Mouse (Mus musculus) adrenal gland, postnatal 10 days (tissue): ENCODE data around the gene Khdc3. TPM values are rescaled to one million over a fixed set of nuclear protein-coding genes. Genes with fewer than 3 reads are reported as not detected.
"Not testable (repeated sequence)": the region's sequence is repeated elsewhere in the genome, so short reads cannot be mapped to it uniquely, and the experiment has no call there.

Experiments used
- DNase-seq: peaks from one replicate; pipeline ENCODE4 v3.0.0; 2021; ENCODE audit warnings: mixed read lengths
- total RNA-seq, 2 experiments: library from RNA; stranded (reverse); gene quantifications; 2 replicates each; pipeline ENCODE4 v1.2.3; 2021

The Khdc3 gene
- total RNA-seq, 2 experiments from 2014 or later, result 0.72 to 0.94 TPM

DNA sequence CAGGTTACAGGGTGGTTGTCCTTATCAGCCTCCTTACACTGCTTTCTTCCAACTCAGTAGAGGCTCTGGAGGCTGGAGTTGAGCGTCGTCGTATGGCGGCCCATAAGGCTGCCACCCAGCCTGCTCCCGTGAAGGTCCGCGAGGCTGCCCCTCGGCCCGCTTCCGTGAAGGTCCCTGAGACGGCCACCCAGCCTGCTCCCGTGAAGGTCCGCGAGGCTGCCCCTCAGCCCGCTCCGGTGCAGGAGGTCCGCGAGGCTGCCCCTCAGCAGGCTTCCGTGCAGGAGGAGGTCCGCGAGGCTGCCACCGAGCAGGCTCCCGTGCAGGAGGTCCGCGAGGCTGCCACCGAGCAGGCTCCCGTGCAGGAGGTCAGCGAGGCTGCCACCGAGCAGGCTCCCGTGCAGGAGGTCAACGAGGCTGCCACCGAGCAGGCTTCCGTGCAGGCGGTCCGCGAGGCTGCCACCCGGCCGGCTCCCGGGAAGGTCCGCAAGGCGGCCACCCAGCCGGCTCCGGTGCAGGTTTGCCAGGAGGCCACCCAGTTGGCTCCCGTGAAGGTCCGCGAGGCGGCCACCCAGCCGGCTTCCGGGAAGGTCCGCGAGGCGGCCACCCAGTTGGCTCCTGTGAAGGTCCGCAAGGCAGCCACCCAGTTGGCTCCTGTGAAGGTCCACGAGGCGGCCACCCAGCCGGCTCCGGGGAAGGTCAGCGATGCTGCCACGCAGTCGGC is 1.7 kb downstream of the Khdc3 start:
- peak; percentile 74 for DNase-seq

GRCm38 (mm10) chr9:73103880-73104198 is 2.2 kb downstream of the Khdc3 start:
- no peak for DNase-seq

DNA sequence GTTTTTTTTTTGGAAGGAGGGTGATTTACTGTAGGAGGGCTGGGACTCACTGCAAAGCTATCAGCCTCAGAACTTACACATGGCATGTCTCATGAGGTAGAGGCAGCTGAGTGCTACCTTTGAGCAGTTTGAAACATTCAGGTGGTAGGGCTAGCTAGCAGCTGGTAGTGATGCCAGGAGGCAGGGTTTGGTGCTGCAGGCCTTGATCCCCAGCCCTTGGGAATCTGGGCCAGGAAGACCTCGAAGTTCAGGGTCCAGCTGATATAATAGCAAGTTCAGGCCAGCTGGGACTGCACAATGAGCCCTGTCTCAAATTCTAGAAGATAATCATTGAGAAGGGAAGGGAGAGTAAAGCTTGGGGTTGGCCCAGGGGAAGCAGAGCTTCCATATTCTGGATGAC is 3.5 kb downstream of the Khdc3 start:
- no peak for DNase-seq

- no peak for DNase-seq
These were observed 4.1 kb downstream of the Khdc3 start for GRCm38 (mm10) chr9:73105771-73106170.

- peak; percentile 91 for DNase-seq
These were observed 11.6 kb downstream of the Khdc3 start, which contains the start of gene Rsl24d1 for GRCm38 (mm10) chr9:73112919-73113906. TSS of gene Rsl24d1 (plus strand) at chr9:73113426.

DNA sequence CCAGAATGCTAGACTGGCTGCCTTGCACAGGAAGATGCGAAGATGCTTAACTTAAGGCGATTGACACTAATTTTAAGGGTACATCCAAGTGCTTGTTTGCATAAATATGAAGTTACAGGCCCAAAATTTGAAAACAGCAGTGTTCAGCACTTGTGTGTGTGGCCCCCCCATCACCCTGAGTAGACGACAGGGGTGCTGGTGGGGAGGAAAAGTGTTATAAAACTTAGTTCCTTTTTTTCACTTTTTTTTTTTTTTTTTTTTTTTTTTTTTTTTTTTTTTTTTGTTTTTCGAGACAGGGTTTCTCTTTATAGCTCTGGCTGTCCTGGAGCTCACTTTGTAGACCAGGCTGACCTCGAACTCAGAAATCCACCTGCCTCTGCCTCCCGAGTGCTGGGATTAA is 15.1 kb downstream of the Khdc3 start:
- not testable (repeated sequence) for DNase-seq

DNA sequence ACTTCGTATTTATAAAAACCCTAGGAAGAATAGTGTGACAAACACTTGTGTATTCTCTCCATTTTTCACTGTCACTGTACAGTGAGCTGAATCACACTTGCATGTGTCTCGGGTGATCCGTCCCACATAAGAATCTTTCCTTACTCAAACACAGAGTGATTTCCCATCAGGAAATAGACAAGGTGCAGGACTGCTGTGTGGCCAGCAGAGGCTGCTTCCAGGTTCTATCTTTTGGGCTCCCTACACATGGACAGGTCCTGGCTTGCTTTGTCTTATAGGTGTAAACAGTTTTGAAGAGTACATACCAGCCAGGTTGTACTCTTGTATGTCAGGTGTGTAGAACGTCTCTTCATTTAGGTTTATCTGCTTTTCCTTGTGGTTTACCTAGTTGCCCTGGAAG is 16.4 kb downstream of the Khdc3 start:
- DNase-seq, result no peak

GRCm38 (mm10) chr9:73121735-73122134 is 20.1 kb downstream of the Khdc3 start:
- DNase-seq, result peak; percentile 22

GRCm38 (mm10) chr9:73125043-73125570 is 23.5 kb downstream of the Khdc3 start:
- no peak for DNase-seq

DNA sequence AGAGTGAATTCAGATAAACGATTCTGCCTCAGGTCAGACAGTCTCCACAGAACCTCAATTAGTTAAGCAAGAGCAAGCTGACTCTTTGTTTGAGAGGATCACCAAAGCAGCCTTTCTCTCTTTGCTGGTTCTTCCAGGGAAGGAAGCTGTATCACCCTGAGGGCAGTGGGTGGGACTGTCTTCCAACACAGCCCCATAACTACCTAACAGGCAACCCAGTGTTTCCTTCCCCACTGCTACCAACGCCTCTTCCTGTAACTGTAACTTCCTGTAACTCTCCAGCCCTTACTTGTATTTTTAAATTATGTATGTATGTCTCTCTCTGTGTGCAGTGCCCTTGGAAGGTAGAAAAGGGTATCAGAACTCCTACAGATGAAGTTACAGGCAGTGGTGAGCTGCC is 25.8 kb downstream of the Khdc3 start:
- DNase-seq, result no peak

DNA sequence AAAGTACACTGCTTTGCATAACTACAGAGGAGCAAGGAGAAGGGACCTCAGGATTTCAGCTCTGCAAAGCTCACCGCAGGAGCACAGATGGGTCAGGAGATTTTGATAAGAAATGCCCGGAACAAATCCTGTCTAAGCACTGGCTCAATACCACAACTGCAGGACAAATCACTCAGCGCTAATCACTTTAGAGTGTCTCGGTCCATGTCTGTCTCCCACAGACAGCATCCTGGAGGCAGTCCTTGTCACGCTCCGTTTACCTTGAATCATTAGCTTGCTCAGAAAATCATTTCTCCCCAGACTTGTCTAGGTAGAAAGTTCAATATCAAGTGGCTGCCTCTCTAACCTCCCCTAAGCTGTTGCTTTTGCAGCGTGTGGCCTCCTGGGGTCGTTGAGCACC is 28.2 kb downstream of the Khdc3 start:
- no peak for DNase-seq

- no peak for DNase-seq
These were observed 28.9 kb downstream of the Khdc3 start for GRCm38 (mm10) chr9:73130529-73130928.

- no peak for DNase-seq
These were observed 35.8 kb downstream of the Khdc3 start for GRCm38 (mm10) chr9:73137341-73137886.

Other genes with a start within 250 kb of the Khdc3 start
- gene Pygo1, start 176.2 kb upstream of the Khdc3 start, total RNA-seq, result 1 to 10 TPM; 3.5 to 5.0 TPM
- gene Dyx1c1, start 143.1 kb upstream of the Khdc3 start, total RNA-seq, result under 1 TPM; 0.66 to 0.85 TPM
- under 1 TPM in 1 of 2 experiments, not detected in 1; 0.21 TPM for gene Gm44503, start 143.0 kb upstream of the Khdc3 start, total RNA-seq
- gene Ccpg1os, start 116.5 kb upstream of the Khdc3 start, total RNA-seq, result 10 to 100 TPM; 11.3 to 12.4 TPM
- gene Ccpg1, start 116.4 kb upstream of the Khdc3 start, total RNA-seq, result 10 to 100 TPM; 71.0 to 73.8 TPM
- 10 to 100 TPM in 1 of 2 experiments, 1 to 10 TPM in 1; 7.6 to 12.1 TPM for gene Pigb, start 61.5 kb upstream of the Khdc3 start, total RNA-seq
- 10 to 100 TPM; 21.9 to 27.0 TPM for gene Rab27a, start 57.0 kb upstream of the Khdc3 start, total RNA-seq
- gene Gm20509, start 634 bp downstream of the Khdc3 start, total RNA-seq, result not detected
- 10 to 100 TPM; 61.2 to 63.7 TPM for gene Rsl24d1, start 11.6 kb downstream of the Khdc3 start, total RNA-seq